Mouse (Mus musculus) CH12.LX (cell line): ENCODE measurements around the gene Ednra.

ENCODE experiments used
- CTCF ChIP-seq, 2 experiments: IDR thresholded peaks in 1 of 2; conservative IDR thresholded peaks in 1 of 2; 2 replicates each; pipeline ENCODE4 v1.5.1; 2011 to 2012; ENCODE audit warnings: low read depth in 2 of 2, low read length in 2 of 2, improper control_type of control experiment in 1 of 2, inconsistent platforms in 1 of 2, mild to moderate bottlenecking in 1 of 2, moderate library complexity in 1 of 2
- EP300 ChIP-seq: IDR thresholded peaks from 2 replicates; pipeline ENCODE4 v1.6.1; 2011; ENCODE audit warnings: low read length, improper control_type of control experiment
- POLR2A ChIP-seq: IDR thresholded peaks from 2 replicates; pipeline ENCODE4 v1.6.1; 2011; ENCODE audit warnings: low read depth, mild to moderate bottlenecking, improper control_type of control experiment, low read length
- POLR2AphosphoS2 ChIP-seq: IDR thresholded peaks from 2 replicates; pipeline ENCODE4 v1.6.1; 2011; ENCODE audit warnings: low read depth, low read length, improper control_type of control experiment

- TF ChIP-seq POLR2A = no peak
- TF ChIP-seq CTCF (conservative IDR thresholded peaks at IDR 0.05 in 1 of 2, IDR thresholded peaks at IDR 0.05 in 1 of 2; ENCODE audit: low read depth in 2 of 2, low read length in 2 of 2) = no peak
- TF ChIP-seq POLR2AphosphoS2 = no peak
- TF ChIP-seq EP300 = no peak
Measured at GRCm38 (mm10) chr8:77723534-77724045, 674 bp downstream of the Ednra start.
